In genomic region chr7:67461333-67462255, GRCm38 (mm10) we compare ENCODE assay signal across 8 mouse cellular contexts.
DNase-seq lines count a peak whose midpoint lies in the region; ATAC-seq lines count a peak whose summit lies in the region.

No protein-coding gene starts in this region.

- H3K27ac ChIP-seq in limb, embryonic 15.5 days = peak overlapping the region; percentile 54
- H3K27ac ChIP-seq in forebrain, embryonic 11.5 days (ENCODE audit: low read depth, low read length) = no peak overlapping the region

- H3K9ac ChIP-seq in limb, embryonic 15.5 days = no peak overlapping the region
- H3K9ac ChIP-seq in forebrain, embryonic 11.5 days (ENCODE audit: low read length) = no peak overlapping the region

- ATAC-seq in limb, embryonic 15.5 days (ENCODE audit: insufficient number of reproducible peaks, low FRiP score, low TSS enrichment, low read depth) = no peak
- no peak for ATAC-seq in forebrain, embryonic 11.5 days (replicated peaks; ENCODE audit: low FRiP score)

- no peaks in the 10 kb centered on the region for H3K27me3 ChIP-seq in limb, embryonic 15.5 days
- H3K27me3 ChIP-seq in forebrain, embryonic 11.5 days (ENCODE audit: control insufficient read depth, insufficient read depth, low read length) = peaks cover 2% of the 10 kb centered on the region; the same call in 1 of the 2 replicates

- no peaks in the 10 kb centered on the region for H3K36me3 ChIP-seq in limb, embryonic 15.5 days
- H3K36me3 ChIP-seq in forebrain, embryonic 11.5 days (ENCODE audit: control insufficient read depth, insufficient read depth, low read length) = no peaks in the 10 kb centered on the region

- H3K4me3 ChIP-seq in limb, embryonic 15.5 days = no peak overlapping the region
- no peak overlapping the region for H3K4me3 ChIP-seq in forebrain, embryonic 11.5 days (ENCODE audit: low read depth, low read length)

- peak; percentile 77 for DNase-seq in urinary bladder, postnatal 14 days (ENCODE audit: low spot score)
- no peak for DNase-seq in urinary bladder, adult 2 months (ENCODE audit: low spot score)
- peak; percentile 62 to 77 for DNase-seq in frontal cortex, postnatal 10 days (ENCODE audit: low spot score in 2 of 2)
- DNase-seq in heart, postnatal 4 days = peak; percentile 89
- DNase-seq in natural killer cell, adult 2 months (ENCODE audit: low spot score in 2 of 2) = peak; percentile 48 to 51
- DNase-seq in urinary bladder, postnatal 4 days (ENCODE audit: low spot score in 2 of 2) = peak; percentile 76 to 77
- no peak for DNase-seq in forebrain, embryonic 11.5 days (ENCODE audit: low spot score)

- H3K4me2 ChIP-seq in limb, embryonic 15.5 days = no peak overlapping the region
- H3K4me2 ChIP-seq in forebrain, embryonic 11.5 days (ENCODE audit: low read depth, low read length, severe bottlenecking) = no peak overlapping the region

- no peaks in the 10 kb centered on the region for H3K9me3 ChIP-seq in limb, embryonic 15.5 days
- H3K9me3 ChIP-seq in forebrain, embryonic 11.5 days (ENCODE audit: control insufficient read depth, low read length) = no peaks in the 10 kb centered on the region

- WGBS in limb, embryonic 15.5 days = 67% methylated on average over 11 of the region's 11 CpGs
- WGBS in forebrain, embryonic 11.5 days = 92% methylated on average over 11 of the region's 11 CpGs

- peaks cover 26% of the 10 kb centered on the region for H3K4me1 ChIP-seq in limb, embryonic 15.5 days
- H3K4me1 ChIP-seq in forebrain, embryonic 11.5 days (replicated peaks; ENCODE audit: control insufficient read depth, insufficient read depth, low read length) = peaks cover 1% of the 10 kb centered on the region

Comparison
In these comparisons a context has a peak if more than half of its experiments do, and no peak if none do; other contexts are left out.
1. DNase-seq: peak in urinary bladder, postnatal 14 days (single experiment), frontal cortex, postnatal 10 days (2 of 2), heart, postnatal 4 days (single experiment), natural killer cell, adult 2 months (2 of 2) and urinary bladder, postnatal 4 days (2 of 2); none in urinary bladder, adult 2 months (single experiment) and forebrain, embryonic 11.5 days (single experiment).